Mouse (Mus musculus) MEL (cell line): ENCODE measurements around the gene Mpig6b. TPM values are rescaled to one million over a fixed set of nuclear protein-coding genes. Genes with fewer than 3 reads are reported as not detected.
A peak's percentile ranks its signal among the peaks of the same experiment; 100 is the strongest.

Source experiments
- DNase-seq: peaks from one replicate; pipeline ENCODE4 v3.0.0; 2011; ENCODE audit warnings: low read depth, low spot score
- H3K27ac ChIP-seq: 2 replicates; pipeline ENCODE4 v1.5.1; 2012; ENCODE audit warnings: low read depth, mild to moderate bottlenecking, control low read depth, low read length, moderate library complexity; ENCODE audit not compliant: control insufficient read depth
- H3K27me3 ChIP-seq, 2 experiments: fragments of 150-350 bp in 1 of 2; sonication (generic) in 1 of 2; 2 replicates each; pipeline ENCODE4 v1.6.1; 2012; ENCODE audit warnings: low read length in 2 of 2, mild to moderate bottlenecking in 2 of 2, improper control_type of control experiment in 1 of 2, moderate library complexity in 1 of 2; ENCODE audit not compliant: insufficient read depth in 2 of 2, control insufficient read depth in 1 of 2
- H3K36me3 ChIP-seq, 2 experiments: 2 replicates each; pipeline ENCODE4 v1.6.1; 2012 to 2014; ENCODE audit warnings: low read length in 2 of 2, improper control_type of control experiment in 1 of 2, inconsistent platforms in 1 of 2, mild to moderate bottlenecking in 1 of 2; ENCODE audit not compliant: insufficient read depth in 2 of 2, control insufficient read depth in 1 of 2
- H3K4me1 ChIP-seq, 2 experiments: fragments of 150-350 bp in 1 of 2; sonication (generic) in 1 of 2; 2 replicates each; pipeline ENCODE4 v1.6.1; 2012; ENCODE audit warnings: low read length in 2 of 2, improper control_type of control experiment in 1 of 2, mild to moderate bottlenecking in 1 of 2; ENCODE audit not compliant: insufficient read depth in 2 of 2, control insufficient read depth in 1 of 2
- H3K4me3 ChIP-seq, 2 experiments: fragments of 150-350 bp in 1 of 2; sonication (generic) in 1 of 2; 2 replicates each; pipeline ENCODE4 v1.5.1; 2012; ENCODE audit warnings: low read depth in 2 of 2, low read length in 2 of 2, mild to moderate bottlenecking in 2 of 2, moderate library complexity in 2 of 2, control low read depth in 1 of 2, improper control_type of control experiment in 1 of 2; ENCODE audit not compliant: control insufficient read depth in 1 of 2, insufficient read depth in 1 of 2
- H3K79me2 ChIP-seq: 2 replicates; pipeline ENCODE4 v1.6.1; 2012; ENCODE audit warnings: mild to moderate bottlenecking, low read length, moderate library complexity; ENCODE audit not compliant: control insufficient read depth, poor library complexity, insufficient read depth
- H3K9ac ChIP-seq: 2 replicates; pipeline ENCODE4 v1.6.1; 2012; ENCODE audit warnings: low read depth, mild to moderate bottlenecking, control low read depth, low read length, moderate library complexity; ENCODE audit not compliant: control insufficient read depth, poor library complexity, severe bottlenecking
- H3K9me3 ChIP-seq: fragments of 150-350 bp; sonication (generic); replicated peaks from 2 replicates; pipeline ENCODE4 v1.6.1; 2012; ENCODE audit warnings: mild to moderate bottlenecking, low read length, improper control_type of control experiment, moderate library complexity; ENCODE audit not compliant: insufficient read depth
- CHD1 ChIP-seq: IDR thresholded peaks from 2 replicates; pipeline ENCODE4 v1.6.1; 2012; ENCODE audit warnings: low read depth, mild to moderate bottlenecking, inconsistent platforms, low read length, improper control_type of control experiment
- CTCF ChIP-seq, 3 experiments: IDR thresholded peaks in 2 of 3; conservative IDR thresholded peaks in 1 of 3; 2 replicates each; pipeline ENCODE4 v1.5.1; 2011 to 2012; ENCODE audit warnings: low read length in 3 of 3, low read depth in 2 of 3, mild to moderate bottlenecking in 2 of 3, improper control_type of control experiment in 1 of 3, inconsistent platforms in 1 of 3, mixed read lengths in 1 of 3, moderate library complexity in 1 of 3; ENCODE audit not compliant: control insufficient read depth in 1 of 3, insufficient read depth in 1 of 3, poor library complexity in 1 of 3, severe bottlenecking in 1 of 3
- E2F4 ChIP-seq: IDR thresholded peaks from 2 replicates; pipeline ENCODE4 v1.6.1; 2011; ENCODE audit warnings: low read depth, low read length, improper control_type of control experiment, borderline replicate concordance
- ELF1 ChIP-seq: IDR thresholded peaks from 2 replicates; pipeline ENCODE4 v1.6.1; 2014; ENCODE audit warnings: low read depth, mild to moderate bottlenecking, inconsistent platforms, low read length, improper control_type of control experiment, moderate library complexity
- KAT2A ChIP-seq: conservative IDR thresholded peaks from 2 replicates; pipeline ENCODE4 v1.6.1; 2012; ENCODE audit warnings: low read depth, low read length, improper control_type of control experiment, inconsistent platforms
- MAZ ChIP-seq: IDR thresholded peaks from 2 replicates; pipeline ENCODE4 v1.6.1; 2012; ENCODE audit warnings: low read depth, mild to moderate bottlenecking, inconsistent platforms, low read length, improper control_type of control experiment
- MYC ChIP-seq: IDR thresholded peaks from 2 replicates; pipeline ENCODE4 v1.6.1; 2011; ENCODE audit warnings: low read depth, mild to moderate bottlenecking, low read length, improper control_type of control experiment, moderate library complexity
- NELFE ChIP-seq: IDR thresholded peaks from 2 replicates; pipeline ENCODE4 v1.6.1; 2011; ENCODE audit warnings: low read depth, low read length, improper control_type of control experiment
- POLR2AphosphoS5 ChIP-seq: IDR thresholded peaks from 2 replicates; pipeline ENCODE4 v1.6.1; 2012; ENCODE audit warnings: low read depth, borderline replicate concordance, mild to moderate bottlenecking, inconsistent platforms, low read length, moderate library complexity, mixed read lengths
- RAD21 ChIP-seq: IDR thresholded peaks from 2 replicates; pipeline ENCODE4 v1.6.1; 2011; ENCODE audit warnings: mild to moderate bottlenecking, low read depth, low read length, improper control_type of control experiment
- SIN3A ChIP-seq: IDR thresholded peaks from 2 replicates; pipeline ENCODE4 v1.6.1; 2012; ENCODE audit warnings: low read length, improper control_type of control experiment, inconsistent platforms
- SMC3 ChIP-seq: IDR thresholded peaks from 2 replicates; pipeline ENCODE4 v1.6.1; 2011; ENCODE audit warnings: low read depth, low read length, improper control_type of control experiment
- TCF12 ChIP-seq: IDR thresholded peaks from 2 replicates; pipeline ENCODE4 v1.6.1; 2014; ENCODE audit warnings: low read depth, mild to moderate bottlenecking, inconsistent platforms, low read length, improper control_type of control experiment, moderate library complexity
- ZC3H11A ChIP-seq: IDR thresholded peaks from 2 replicates; pipeline ENCODE4 v1.6.1; 2012; ENCODE audit warnings: low read depth, mild to moderate bottlenecking, inconsistent platforms, low read length, improper control_type of control experiment
- ZKSCAN1 ChIP-seq: IDR thresholded peaks from 2 replicates; pipeline ENCODE4 v1.6.1; 2012; ENCODE audit warnings: low read depth, mild to moderate bottlenecking, inconsistent platforms, low read length, improper control_type of control experiment, moderate library complexity
- polyA plus RNA-seq, 2 experiments: library from polyadenylated mRNA; stranded (reverse) in 1 of 2; unstranded in 1 of 2; fragments of >175 nt in 1 of 2; fragments of >200 nt in 1 of 2; gene quantifications; 2 replicates each; pipeline versions ENCODE4 v1.2.1 to v1.2.4; 2012; ENCODE audit warnings: low replicate concordance in 2 of 2, low read depth in 1 of 2; ENCODE audit not compliant: insufficient read length in 2 of 2, insufficient read depth in 1 of 2, missing spikeins in 1 of 2
- total RNA-seq: library from RNA; depleted of rRNA; stranded (reverse); fragments of 300-350 nt; gene quantifications from 2 replicates; pipeline ENCODE4 v1.2.3, GENCODE M21; 2012

Mpig6b gene
- total and polyA plus RNA-seq, 3 experiments = not detected

- peaks cover 0 to 26% of the 10 kb centered on the region in 2 experiments; a peak in 2 of 4 replicates for H3K36me3 ChIP-seq
- no peaks in the 10 kb centered on the region for H3K27me3 ChIP-seq
- H3K79me2 ChIP-seq = no peaks in the 10 kb centered on the region
- no peak within 1 kb of the TSS for H3K27ac ChIP-seq
- no peak within 1 kb of the TSS for H3K9ac ChIP-seq
- no peak for TF ChIP-seq CHD1
- TF ChIP-seq POLR2AphosphoS5 = no peak
- no peak for TF ChIP-seq RAD21
- TF ChIP-seq ELF1 = no peak
- no peak for TF ChIP-seq ZKSCAN1
- TF ChIP-seq SIN3A = no peak
- no peak for TF ChIP-seq KAT2A
- TF ChIP-seq TCF12 = no peak
- no peaks in the 10 kb centered on the region for H3K9me3 ChIP-seq
- peaks cover 18 to 24% of the 10 kb centered on the region in 2 experiments; a peak in 3 of 4 replicates for H3K4me1 ChIP-seq
- H3K4me3 ChIP-seq = no peak within 1 kb of the TSS
- DNase-seq = no peak
Observed at GRCm38 (mm10) chr17:35108097-35108496, 42.1 kb upstream of the Mpig6b start, which contains the start of gene Ly6g5c. Gene Ly6g5c (plus strand): TSS chr17:35108279.

DNA sequence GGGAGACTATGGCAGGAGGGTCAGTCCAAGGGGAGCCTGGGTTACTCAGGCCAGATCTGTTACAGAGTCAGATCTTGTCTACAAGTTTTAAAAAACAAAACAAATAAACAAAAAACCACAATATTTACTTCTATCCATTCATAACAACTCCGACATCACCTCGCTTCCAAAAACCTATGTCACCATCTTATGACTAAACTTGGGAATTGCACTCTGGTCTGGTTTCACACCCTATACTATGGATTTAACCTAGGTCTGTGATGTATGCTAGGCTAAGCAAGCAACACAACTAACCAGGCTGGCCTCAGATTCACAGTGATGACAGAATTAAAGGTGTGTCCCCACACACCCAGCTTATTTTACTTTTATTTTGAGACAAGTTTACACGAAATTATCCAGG, 40.5 kb upstream of the Mpig6b start:
- H3K4me3 ChIP-seq = no peak overlapping the region
- H3K27me3 ChIP-seq = no peaks in the 10 kb centered on the region
- H3K27ac ChIP-seq = peak overlapping the region; percentile 96; the same call in 1 of the 2 replicates
- no peaks in the 10 kb centered on the region for H3K79me2 ChIP-seq
- peaks cover 0 to 31% of the 10 kb centered on the region in 2 experiments; a peak in 2 of 4 replicates for H3K36me3 ChIP-seq
- peaks cover 22 to 36% of the 10 kb centered on the region in 2 experiments for H3K4me1 ChIP-seq
- H3K9ac ChIP-seq = peak overlapping the region; percentile 64; the same call in 1 of the 2 replicates
- no peaks in the 10 kb centered on the region for H3K9me3 ChIP-seq
- peak; percentile 37 for DNase-seq
- no peak for TF ChIP-seq MYC
- no peak for TF ChIP-seq E2F4
- TF ChIP-seq MAZ = no peak
- no peak for TF ChIP-seq NELFE
- peak; percentile 51 for TF ChIP-seq RAD21
- TF ChIP-seq ZC3H11A = peak; percentile 30
- TF ChIP-seq ZKSCAN1 = no peak
- TF ChIP-seq SMC3 = peak; percentile 35; the same call in 1 of the 2 replicates
- TF ChIP-seq TCF12 = no peak
- TF ChIP-seq CTCF (IDR thresholded peaks at IDR 0.05 in 2 of 3, conservative IDR thresholded peaks at IDR 0.05 in 1 of 3; ENCODE audit: control insufficient read depth in 1 of 3, insufficient read depth in 1 of 3, low read depth in 2 of 3, low read length in 3 of 3, poor library complexity in 1 of 3, severe bottlenecking in 1 of 3) = peak in 1 of 3 experiments; percentile 51; a peak in 2 of 6 replicates
